Mouse (Mus musculus) brain, embryonic 14.5 days (tissue): ENCODE data around the gene Snx10. TPM values are rescaled to one million over a fixed set of nuclear protein-coding genes. Genes with fewer than 3 reads are reported as not detected.
A peak's percentile ranks its signal among the peaks of the same experiment; 100 is the strongest.
"Not testable (repeated sequence)": the region's sequence is repeated elsewhere in the genome, so short reads cannot be mapped to it uniquely, and the experiment has no call there.

ENCODE experiments used
- DNase-seq: peaks from one replicate; pipeline ENCODE4 v3.0.0-alpha.2; 2011; ENCODE audit warnings: low read depth
- CTCF ChIP-seq: fragments of 200-500 bp; IDR thresholded peaks from 2 replicates; pipeline ENCODE4 v1.5.1; 2012; ENCODE audit warnings: inconsistent platforms, mild to moderate bottlenecking, moderate library complexity, borderline replicate concordance; ENCODE audit not compliant: insufficient read depth, insufficient read length; ENCODE audit errors: extremely low read depth
- POLR2A ChIP-seq: fragments of 200-500 bp; IDR thresholded peaks from 2 replicates; pipeline ENCODE4 v1.6.1; 2012; ENCODE audit warnings: mild to moderate bottlenecking, inconsistent platforms, borderline replicate concordance; ENCODE audit not compliant: poor library complexity, insufficient read depth, insufficient read length, severe bottlenecking; ENCODE audit errors: extremely low read depth
- polyA plus RNA-seq: library from polyadenylated mRNA; depleted of rRNA; stranded (reverse); fragments of >200 nt; gene quantifications from 2 replicates; pipeline ENCODE4 v1.2.3, GENCODE M21; 2012; rRNA removed

Snx10 gene
- 16.5 and 23.0 TPM in 2 replicates for polyA plus RNA-seq

- peak; percentile 40; the same call in 1 of the 2 replicates for TF ChIP-seq POLR2A
- no peak for TF ChIP-seq CTCF
Measured at GRCm38 (mm10) chr6:51523807-51524320, at the start of gene Snx10. Gene Snx10 (plus strand): TSS chr6:51523901.

GRCm38 (mm10) chr6:51479136-51479731 is 44.5 kb upstream of the Snx10 start:
- no peak for TF ChIP-seq CTCF
- no peak for TF ChIP-seq POLR2A
- no peak for DNase-seq

More at GRCm38 (mm10) chr6:51523807-51524320, at the start of gene Snx10:
- DNase-seq = peak; percentile 80

GRCm38 (mm10) chr6:51481548-51481947 is 42.2 kb upstream of the Snx10 start:
- DNase-seq = no peak
- TF ChIP-seq CTCF (no peak), POLR2A (no peak)

GRCm38 (mm10) chr6:51483861-51484260 is 39.8 kb upstream of the Snx10 start:
- TF ChIP-seq POLR2A (no peak), CTCF (no peak)
- DNase-seq = no peak

- not testable (repeated sequence) for DNase-seq
Measured at GRCm38 (mm10) chr6:51484556-51484955, 39.1 kb upstream of the Snx10 start.

GRCm38 (mm10) chr6:51485646-51486045 is 38.1 kb upstream of the Snx10 start:
- TF ChIP-seq CTCF (no peak), POLR2A (no peak)
- no peak for DNase-seq

- TF ChIP-seq POLR2A (no peak), CTCF (no peak)
- DNase-seq = no peak
Measured at GRCm38 (mm10) chr6:51486076-51486710, 37.5 kb upstream of the Snx10 start.

GRCm38 (mm10) chr6:51486731-51487130 is 37.0 kb upstream of the Snx10 start:
- no peak for DNase-seq
- TF ChIP-seq POLR2A = no peak
- TF ChIP-seq CTCF = no peak

- TF ChIP-seq POLR2A (no peak), CTCF (no peak)
- DNase-seq = no peak
Measured at GRCm38 (mm10) chr6:51489787-51490186, 33.9 kb upstream of the Snx10 start.

GRCm38 (mm10) chr6:51497321-51498111 is 26.2 kb upstream of the Snx10 start:
- DNase-seq = no peak
- no peak for TF ChIP-seq POLR2A
- no peak for TF ChIP-seq CTCF

- TF ChIP-seq CTCF (no peak), POLR2A (no peak)
- no peak for DNase-seq
Measured at GRCm38 (mm10) chr6:51505671-51506070, 18.0 kb upstream of the Snx10 start.
